Mouse (Mus musculus) megakaryocyte progenitor cell, adult 5-6 weeks (primary cell): ENCODE data around the gene Rxra. TPM values are rescaled to one million over a fixed set of nuclear protein-coding genes. Genes with fewer than 3 reads are reported as not detected.
A peak's percentile ranks its signal among the peaks of the same experiment; 100 is the strongest.

Source experiments
- ATAC-seq: replicated peaks from 2 replicates; pipeline ENCODE4 v1.8.0; 2016; ENCODE audit warnings: mild to moderate bottlenecking, moderate TSS enrichment, inconsistent platforms; ENCODE audit not compliant: poor library complexity
- total RNA-seq, 2 experiments: library from RNA; stranded (forward) in 1 of 2; stranded (reverse) in 1 of 2; fragments of 157-497, 149-512 nt in 1 of 2; fragments of 200-1000 nt in 1 of 2; gene quantifications; 2 replicates each; pipeline versions ENCODE4 v1.2.3 to v1.2.4; 2015 to 2017

The Rxra gene
- total RNA-seq, 2 experiments from 2014 or later, result 1.2 to 1.9 TPM

DNA sequence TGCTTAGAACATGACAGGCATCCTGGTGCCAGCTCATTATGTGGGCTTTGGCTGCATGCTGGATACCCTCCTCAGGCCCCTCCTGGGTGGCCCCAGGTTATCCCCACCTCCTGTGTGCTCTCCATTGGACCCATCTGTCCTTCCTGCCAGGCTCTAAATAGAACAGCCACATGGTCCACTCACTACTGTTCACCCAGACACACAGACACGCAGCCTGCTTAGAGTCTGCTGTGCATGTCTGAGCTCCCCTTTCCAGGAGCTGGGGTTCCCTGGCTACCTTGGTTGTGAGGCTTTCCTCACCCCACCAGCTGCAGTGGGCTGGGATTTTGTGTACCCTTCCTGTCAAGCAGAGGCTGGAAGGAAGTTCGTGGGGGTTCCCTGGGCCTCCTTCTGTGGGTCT lies 56.8 kb downstream of the Rxra start:
- no peak for ATAC-seq

DNA sequence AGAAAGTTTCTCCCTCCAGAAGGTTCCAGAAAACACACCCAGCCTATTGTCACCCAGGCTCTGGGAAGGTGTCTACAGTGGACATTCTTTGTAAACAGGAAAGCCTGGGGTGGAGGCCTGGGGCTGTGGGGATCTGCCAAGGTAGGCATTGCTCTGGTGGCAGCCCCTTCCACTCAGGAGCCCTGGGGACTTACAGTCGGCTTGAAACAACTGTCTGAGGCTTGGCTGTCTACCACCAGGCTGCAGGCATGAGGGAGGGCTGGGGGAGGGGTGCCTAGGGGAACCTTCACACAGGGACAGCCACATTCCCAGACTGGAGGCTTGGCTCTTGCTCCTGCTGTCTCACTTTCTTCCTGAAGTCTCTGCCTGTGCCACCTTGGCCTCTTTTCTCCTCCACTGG lies 58.1 kb downstream of the Rxra start:
- ATAC-seq, result no peak

DNA sequence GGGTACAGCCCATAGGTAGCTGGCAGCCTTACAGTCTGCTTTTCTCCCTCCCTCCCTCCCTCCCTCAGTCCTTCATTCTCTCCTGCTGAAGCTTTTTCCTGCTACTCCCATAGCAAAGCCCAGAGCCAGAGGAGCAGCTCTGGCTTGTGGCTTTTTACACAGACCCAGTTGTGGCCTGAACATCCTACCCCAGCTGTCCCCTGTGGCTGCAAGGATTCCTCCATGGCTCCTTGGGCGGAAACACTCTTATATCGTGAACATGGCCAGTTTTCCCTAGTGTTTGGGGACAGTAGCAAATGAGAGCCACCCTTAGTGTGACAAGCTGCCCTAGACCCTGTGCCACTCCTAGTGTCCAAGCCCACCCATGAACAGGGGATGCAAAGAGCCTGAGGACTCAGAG lies 58.6 kb downstream of the Rxra start:
- no peak for ATAC-seq

DNA sequence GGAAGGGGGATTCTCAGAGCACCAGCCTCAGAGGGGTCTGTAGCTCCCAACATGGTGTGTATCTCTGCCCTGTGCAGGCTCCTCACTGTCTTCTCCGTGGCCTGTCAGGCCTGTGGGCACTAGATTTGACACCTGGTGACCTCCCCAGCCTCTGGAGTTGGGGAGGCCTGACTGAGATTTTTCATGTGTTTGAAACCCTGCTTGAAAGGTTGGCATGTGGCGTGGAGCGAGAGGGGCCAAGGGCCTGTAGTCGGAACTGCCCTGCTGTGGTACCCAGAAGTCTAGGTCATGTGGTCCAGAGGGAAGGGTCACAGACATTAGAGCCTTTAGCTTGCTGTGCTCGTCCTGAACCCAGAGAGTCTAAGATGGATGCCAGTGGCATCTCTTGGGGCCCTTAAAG lies 60.6 kb downstream of the Rxra start:
- no peak for ATAC-seq

DNA sequence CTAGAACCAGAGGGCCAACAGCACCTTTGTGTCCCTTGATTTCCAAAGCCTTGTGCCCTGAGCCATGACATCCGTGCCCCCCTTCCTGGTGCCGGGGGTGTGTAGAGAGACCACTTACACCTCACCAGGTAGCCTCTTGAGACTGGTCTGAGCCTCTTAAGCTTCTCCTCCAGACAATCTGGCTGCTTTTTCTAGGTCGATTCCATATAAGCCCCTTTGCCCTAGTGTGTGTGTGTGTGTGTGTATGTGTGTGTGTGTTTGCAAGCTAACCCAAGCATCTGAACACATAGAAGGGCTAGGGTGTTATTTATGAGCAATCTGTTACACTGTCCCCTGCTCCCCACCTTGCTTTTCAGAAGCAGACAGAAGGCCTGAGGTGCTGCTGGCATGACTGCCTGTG lies 62.2 kb downstream of the Rxra start:
- no peak for ATAC-seq

DNA sequence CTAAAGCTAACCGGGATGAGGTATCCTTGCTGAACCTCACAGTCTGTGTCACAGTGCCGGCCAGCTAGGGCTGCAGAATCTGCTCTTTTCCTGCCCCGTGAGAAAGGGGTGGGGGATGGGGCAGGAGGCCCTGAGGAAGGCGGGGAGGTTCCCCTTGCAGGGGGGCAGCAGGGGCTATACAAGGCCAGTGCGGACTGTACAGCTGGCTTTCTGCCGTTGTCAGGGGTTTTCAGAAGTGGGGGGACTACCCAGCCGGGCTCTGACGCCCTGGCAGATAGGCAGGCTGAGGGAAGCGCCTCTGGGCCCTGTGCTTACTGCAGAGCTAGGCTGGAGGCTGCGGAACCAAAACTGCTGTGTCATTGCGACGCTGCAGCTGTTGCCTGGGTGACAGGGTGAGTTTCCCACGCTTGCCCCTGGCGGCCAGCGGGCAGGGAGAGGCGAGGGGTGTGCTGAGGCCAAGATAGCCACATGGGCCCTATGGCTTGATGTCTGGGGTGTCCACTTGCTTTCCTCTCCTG lies 63.9 kb downstream of the Rxra start:
- ATAC-seq, result peak; percentile 94

DNA sequence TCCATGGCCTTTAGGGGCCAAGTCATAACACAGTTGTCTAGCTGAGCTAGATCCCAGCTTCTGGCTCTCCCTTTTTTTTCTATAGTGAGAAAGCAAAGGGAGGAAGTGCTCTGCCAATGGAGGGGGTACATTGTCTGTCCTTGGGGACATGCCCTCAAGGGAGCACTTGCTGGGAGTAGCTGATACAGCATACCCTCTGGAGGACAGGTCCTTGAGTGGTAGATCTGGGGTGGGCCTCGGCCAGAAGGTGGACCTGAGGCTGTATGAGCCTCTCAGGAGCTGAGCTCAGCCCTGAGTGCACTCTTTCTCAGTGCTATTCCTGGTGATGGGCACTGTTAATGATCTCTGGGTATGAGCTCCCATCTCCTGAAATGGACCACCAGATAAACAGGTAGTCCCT lies 66.9 kb downstream of the Rxra start:
- ATAC-seq, result no peak

DNA sequence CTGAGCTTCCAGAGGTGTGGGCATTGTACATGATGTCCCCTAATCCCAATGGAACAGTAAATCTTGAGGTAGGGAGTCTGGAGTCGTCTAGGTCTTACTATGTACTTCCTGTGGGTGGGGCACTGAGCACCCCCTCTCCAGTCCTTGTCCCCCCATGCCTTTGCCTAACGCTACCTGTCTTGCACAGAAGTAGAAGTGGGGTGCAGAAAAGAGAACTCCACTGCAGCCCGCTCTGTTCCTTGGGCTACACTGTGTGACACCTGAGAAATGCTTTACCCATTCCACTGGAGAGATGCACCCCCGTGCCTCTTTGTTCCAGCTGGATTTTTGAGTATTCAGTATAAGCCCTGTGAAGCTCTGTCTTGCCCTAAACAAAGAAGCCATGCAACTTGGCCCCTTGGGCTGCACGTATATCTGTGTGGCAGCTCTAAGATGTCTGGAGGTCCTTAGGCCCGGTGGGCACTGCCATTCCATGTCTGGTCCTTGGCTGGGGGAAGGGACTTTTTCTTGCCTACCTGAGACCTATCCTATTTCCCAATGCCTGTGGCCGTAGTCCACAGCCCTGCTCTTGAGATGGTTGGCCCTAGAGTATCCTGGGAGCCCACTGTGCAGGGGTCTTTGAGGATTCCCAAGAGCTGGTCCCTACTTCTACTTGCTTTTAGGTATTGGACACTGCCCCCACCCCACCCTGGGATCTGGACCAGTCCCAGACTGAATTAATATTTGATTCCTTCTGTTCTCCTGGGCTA lies 67.8 kb downstream of the Rxra start:
- ATAC-seq, result no peak

DNA sequence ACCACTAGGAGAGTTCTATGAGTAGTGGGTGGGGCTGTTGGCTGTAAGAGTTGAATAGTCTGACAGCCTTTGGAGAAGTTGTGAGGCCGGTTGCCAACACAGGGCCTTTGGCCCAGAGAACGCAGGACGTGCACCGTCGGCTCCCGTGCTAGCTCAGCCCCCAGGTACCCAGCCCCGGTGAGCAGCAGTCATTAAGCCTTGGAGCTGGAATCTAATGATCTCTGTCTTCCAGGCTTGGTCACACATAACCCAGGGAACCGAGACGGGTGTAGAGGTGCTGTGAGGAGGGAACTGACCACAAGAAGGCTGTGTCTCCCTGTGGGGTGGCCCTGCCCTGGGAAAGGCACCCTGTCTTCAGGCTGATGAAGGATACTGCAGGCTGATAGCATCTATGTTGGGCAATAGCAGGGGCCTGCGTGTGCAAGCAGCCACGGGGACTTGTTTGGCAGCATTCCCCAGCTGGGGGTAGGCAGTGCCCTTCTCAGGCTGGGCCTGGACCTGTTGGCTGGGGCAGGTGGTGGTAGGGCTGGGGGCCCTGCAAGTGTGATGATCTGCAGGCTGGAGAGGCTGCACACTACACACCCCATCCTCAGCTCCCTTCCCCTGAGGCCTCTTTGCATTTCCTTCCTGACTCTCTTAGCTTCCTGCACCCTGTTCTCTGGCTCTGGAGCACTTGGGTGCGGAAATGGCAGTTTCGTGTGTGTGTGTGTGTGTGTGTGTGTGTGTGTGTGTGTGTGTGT lies 68.5 kb downstream of the Rxra start:
- peak; percentile 30 for ATAC-seq

DNA sequence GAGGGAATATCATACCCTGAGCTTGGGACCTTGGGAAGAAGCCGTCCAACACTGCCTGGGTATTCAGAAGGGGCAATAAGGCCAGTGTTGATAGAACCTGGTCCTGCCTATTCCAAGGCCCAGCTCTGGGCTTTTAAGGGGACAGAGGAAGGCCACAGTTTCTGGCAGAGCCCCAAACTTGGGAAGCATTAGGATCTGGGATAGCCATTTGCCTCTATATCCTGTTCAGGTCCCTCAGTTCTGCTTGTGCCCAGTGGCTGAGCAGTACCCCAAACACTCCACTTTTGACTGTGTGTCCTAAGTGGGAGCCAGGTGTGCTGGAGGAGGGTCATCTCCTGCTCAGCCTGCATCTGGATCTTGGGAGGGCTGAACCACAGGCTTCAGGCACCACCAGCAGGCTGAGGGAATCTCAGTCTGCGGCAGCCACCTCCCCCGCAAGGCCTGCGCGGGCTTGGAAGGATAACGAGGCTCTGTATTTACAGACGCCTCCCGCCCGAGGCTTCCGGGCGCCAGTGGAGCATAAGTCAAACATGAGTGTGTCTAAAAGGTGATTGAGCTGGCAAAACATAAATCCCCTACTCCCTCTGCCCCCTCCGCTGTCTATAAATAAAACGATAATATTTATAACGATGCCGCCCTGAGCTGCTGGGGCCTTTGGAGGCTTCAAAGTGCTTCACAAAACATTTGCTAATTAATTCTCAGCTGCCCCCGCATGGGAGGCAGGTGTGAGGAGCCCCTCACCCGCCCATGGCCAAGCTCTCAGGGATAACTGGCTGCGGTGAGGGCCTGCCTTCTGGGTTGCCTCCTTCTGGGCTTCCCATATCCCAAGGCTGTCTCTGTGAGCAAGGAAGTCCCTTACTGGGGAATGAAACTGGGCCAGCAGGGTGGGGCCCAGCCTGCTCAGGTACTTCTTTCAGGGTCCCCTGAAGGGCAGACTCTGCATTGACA lies 69.7 kb downstream of the Rxra start:
- no peak for ATAC-seq

DNA sequence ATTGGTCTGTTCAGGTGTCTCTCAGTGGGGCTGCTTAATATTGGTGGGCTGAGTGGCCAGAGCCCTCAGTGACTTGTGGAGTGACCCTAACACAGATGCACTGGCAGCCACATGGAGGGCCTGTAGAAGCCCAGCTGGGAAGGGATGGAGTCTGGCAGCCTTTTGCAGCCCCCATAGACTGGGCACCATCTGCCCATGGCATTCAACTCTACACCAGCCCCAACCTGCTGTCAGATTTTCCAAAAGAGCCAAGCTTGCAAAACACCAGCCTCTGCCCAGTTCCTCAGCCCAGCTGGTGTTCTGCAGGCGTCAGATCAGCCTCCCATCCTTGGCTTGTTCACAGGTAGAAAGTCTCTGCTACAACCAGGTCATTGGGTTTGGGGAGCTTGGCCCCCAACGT lies 70.6 kb downstream of the Rxra start:
- no peak for ATAC-seq

DNA sequence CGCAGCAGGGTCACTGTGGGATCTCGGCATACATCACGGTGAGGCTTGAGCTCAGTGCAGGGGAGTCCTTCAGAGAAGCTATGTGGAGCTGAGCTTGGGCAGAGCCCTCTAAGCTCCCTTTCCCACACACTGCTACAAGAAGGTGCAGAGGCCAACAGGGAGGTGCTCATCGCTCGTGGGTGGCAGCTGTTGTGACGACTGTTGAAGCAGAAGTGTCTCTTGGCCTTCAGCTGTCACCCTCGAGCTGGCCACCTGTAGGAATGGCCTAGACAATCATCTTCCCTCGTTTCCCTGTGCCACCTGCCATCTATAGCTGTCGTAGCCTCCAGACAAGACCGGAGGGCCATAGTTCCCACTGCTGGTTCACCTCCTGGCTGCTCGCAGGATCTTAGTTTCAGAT lies 72.7 kb downstream of the Rxra start:
- ATAC-seq, result no peak

DNA sequence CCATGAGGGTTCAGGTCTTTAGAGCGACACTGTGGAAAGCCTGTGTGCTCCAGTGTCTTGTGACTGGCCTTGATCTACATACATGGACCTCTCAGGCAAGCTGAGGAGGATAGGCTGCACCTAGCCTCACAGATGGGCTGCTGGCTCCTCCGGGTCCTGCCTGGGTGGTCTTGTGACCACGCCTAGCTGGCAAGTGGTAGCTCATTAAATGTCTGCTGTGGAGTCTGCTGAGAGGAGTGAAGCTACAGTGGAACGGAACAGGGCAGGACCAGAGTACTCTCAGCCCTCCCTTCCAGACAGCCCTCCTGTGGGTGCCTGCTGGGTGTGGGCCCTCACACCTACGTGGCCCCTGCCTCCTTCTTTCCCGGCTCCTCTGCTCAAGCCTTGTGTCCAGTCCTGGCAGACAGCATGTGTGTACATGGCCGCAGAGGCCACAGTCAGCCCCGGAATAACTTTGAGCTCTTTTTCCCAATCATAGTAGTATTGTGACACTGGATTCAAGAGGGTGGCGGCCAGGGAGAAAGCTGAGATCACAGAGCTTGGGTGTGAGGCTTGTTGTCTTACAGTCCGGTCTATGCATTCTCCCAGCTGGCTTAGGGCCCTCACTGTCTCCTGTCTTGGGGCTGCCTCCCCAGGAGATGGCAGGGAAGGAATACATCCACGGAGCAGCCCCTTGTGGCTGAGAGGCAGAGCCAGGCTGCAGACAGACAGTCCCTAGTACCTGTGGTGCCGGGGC lies 74.3 kb downstream of the Rxra start:
- no peak for ATAC-seq

DNA sequence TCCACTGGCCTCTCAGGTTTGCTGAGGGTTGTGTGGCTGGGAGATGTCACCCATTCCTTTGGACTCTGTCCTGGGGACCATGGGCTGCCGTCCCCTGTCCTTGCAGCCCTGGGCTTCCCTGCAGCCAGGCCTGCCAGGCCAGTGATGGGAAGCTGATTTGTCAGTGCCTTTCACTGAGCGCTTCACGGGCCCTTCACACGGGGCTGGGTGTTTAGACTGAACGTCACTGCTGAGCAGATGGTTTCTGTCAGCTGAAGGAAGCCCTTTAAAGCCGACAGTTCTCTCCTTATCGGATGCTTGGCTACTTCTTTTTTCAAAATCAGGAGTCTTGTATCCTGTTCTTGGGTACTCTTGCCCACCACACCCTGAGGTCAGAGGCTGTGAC lies 74.9 kb downstream of the Rxra start:
- ATAC-seq, result no peak

DNA sequence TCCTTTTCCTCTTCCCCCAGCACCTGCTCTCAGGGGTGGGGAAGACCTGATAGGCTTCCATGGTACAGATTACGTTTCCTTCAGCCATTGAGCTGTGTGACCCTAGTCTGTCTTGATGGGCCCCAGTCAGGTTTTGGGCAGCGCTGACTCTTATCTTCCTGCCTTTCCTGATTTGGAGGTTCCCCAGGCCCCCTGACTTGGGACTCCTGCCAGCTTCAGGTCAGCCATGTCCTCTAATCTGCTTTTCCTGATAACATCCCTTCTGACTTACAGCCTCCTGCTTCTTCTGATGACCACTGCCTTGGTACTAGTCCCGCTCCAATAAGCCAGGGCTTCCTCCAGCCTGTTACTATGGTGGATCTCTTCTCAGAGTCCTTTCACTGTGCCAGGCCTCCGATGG lies 75.6 kb downstream of the Rxra start:
- no peak for ATAC-seq

DNA sequence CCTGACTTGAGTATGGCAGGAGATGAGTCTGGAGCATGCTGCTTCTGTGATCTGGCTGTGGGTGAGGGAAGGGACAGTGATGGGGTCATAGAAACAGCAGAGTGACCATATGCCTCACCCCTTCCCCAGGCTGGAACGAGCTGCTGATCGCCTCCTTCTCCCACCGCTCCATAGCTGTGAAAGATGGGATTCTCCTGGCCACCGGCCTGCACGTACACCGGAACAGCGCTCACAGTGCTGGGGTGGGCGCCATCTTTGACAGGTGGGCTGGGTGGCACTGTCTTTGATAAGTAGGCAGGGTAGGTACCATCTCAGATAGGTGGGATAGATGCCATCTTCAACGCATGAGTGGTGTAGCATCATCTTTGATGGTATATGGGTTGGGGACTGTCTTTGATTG lies 77.9 kb downstream of the Rxra start:
- ATAC-seq, result no peak

DNA sequence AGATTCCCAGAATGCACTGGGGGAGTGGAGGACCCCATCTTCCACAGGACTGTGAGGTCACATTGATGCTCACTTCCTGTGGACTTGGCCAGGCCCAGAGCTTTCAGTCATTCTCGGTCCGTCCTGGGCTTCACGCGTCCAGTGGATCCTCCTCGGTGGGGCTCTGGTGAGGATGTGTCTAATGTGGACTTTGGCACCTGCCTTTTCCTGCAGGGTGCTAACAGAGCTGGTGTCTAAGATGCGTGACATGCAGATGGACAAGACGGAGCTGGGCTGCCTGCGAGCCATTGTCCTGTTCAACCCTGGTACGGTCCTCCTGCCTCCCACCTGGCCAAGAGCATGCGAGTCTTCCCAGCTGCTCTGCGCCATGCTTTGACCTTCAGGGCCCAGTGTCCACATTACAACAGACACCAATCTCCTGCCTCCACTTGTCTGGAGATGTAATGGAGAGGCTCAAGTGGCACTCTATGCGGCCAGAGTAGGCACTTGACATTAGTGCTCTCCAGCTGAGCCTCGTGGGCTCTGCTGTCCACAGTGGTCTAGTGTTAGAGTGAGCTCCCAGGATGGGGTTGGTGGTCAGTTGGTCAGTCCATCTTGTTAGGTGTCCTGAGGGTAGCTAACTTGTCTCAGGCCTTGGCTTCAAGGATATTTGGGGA lies 79.9 kb downstream of the Rxra start:
- no peak for ATAC-seq

DNA sequence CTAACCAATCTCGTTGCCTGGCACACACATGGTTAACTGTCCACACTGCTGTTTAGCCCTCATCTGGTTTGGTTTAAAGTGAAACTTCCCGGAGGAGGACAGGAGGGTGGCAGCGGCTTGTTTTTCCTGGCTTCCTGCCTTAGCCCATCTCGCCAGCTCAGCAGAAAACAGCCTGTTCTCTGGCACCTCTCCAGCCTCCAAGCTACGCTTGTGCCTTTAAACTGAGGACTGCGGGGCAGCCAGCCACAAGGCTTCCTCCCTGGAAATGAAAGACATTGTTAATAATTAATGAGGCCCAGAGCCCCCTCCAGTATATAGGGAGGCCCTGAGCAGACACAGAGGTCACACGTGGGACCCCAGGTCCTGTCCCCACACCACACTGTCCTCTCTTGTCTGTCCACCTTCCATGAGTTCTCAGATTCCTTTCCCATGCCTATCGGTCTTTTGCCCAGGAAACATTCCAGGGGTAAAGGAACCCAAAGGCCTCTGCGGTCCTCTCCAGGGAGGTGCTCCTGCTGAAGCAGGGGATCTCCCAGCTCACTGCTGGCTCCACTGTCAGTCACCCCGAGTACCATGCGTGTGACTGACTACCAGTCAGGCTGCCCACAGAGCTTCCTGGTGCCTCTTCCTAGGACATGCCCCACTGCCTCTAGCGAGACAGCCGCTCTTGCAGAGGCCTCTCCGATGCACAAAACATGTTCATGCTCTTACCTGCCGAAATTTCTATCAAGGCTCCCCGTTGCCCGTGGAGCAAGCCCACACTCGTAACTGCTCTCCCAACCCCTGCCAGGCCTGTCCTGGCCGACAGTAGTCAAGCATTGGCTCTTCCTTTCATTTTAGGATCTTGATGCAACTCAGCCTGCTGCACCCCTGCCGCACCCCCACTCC lies 82.4 kb downstream of the Rxra start:
- ATAC-seq, result peak; percentile 40

DNA sequence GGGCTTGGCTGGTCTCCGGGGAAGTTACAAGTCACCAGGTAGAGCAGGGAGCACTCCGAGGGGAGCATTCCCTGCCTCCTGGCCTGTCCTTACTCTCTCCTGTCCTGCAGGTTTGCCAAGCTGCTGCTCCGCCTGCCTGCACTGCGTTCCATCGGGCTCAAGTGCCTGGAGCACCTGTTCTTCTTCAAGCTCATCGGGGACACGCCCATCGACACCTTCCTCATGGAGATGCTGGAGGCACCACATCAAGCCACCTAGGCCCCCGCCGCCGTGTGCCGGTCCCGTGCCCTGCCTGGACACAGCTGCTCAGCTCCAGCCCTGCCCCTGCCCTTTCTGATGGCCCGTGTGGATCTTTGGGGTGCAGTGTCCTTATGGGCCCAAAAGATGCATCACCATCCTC lies 83.2 kb downstream of the Rxra start:
- ATAC-seq, result no peak
